Mouse (Mus musculus) myocyte (in vitro differentiated cells): ENCODE results near the gene Zbtb38. TPM values are rescaled to one million over a fixed set of nuclear protein-coding genes. Genes with fewer than 3 reads are reported as not detected.
A peak's percentile ranks its signal among the peaks of the same experiment; 100 is the strongest.

Source experiments
- H3K27me3 ChIP-seq: one replicate; pipeline ENCODE4 v1.6.1; 2011; ENCODE audit not compliant: control insufficient read depth, insufficient read depth, insufficient read length
- H3K36me3 ChIP-seq: one replicate; pipeline ENCODE4 v1.6.1; 2011; ENCODE audit not compliant: control insufficient read depth, insufficient read depth
- H3K4me2 ChIP-seq: one replicate; pipeline ENCODE4 v1.6.1; 2011; ENCODE audit warnings: low read depth, control low read depth
- H3K4me3 ChIP-seq: one replicate; pipeline ENCODE4 v1.5.1; 2011; ENCODE audit warnings: mild to moderate bottlenecking, control low read depth, moderate library complexity
- H3K79me2 ChIP-seq: one replicate; pipeline ENCODE4 v1.6.1; 2011; ENCODE audit not compliant: control insufficient read depth, insufficient read depth
- H3ac ChIP-seq: one replicate; pipeline ENCODE4 v1.6.1; 2011; ENCODE audit not compliant: control insufficient read depth, insufficient read length
- CEBPB ChIP-seq: IDR thresholded peaks from 2 replicates; pipeline ENCODE4 v1.6.1; 2011; ENCODE audit warnings: mild to moderate bottlenecking, moderate library complexity; ENCODE audit not compliant: poor library complexity, insufficient read depth, severe bottlenecking
- E2F4 ChIP-seq: IDR thresholded peaks from one replicate; pipeline ENCODE4 v1.6.1; 2011; ENCODE audit warnings: mild to moderate bottlenecking, control low read depth, moderate library complexity; ENCODE audit not compliant: insufficient read depth
- MAX ChIP-seq: IDR thresholded peaks from one replicate; pipeline ENCODE4 v1.6.1; 2011; ENCODE audit warnings: low read depth, mild to moderate bottlenecking, control low read depth
- MYOD1 ChIP-seq, 3 experiments: IDR thresholded peaks; one replicate each; pipeline ENCODE4 v1.6.1; 2011; ENCODE audit warnings: control low read depth in 2 of 3, low read depth in 2 of 3, mild to moderate bottlenecking in 2 of 3, moderate library complexity in 1 of 3; ENCODE audit not compliant: insufficient read length in 2 of 3, control insufficient read depth in 1 of 3
- MYOG ChIP-seq, 3 experiments: IDR thresholded peaks; one replicate each; pipeline ENCODE4 v1.6.1; 2011; ENCODE audit warnings: control low read depth in 2 of 3, low read depth in 2 of 3, mild to moderate bottlenecking in 2 of 3; ENCODE audit not compliant: insufficient read length in 2 of 3, control insufficient read depth in 1 of 3, insufficient read depth in 1 of 3
- POLR2A ChIP-seq: IDR thresholded peaks from one replicate; pipeline ENCODE4 v1.6.1; 2011; ENCODE audit warnings: low read depth, mild to moderate bottlenecking, control low read depth, moderate library complexity; ENCODE audit not compliant: insufficient read length
- POLR2AphosphoS2 ChIP-seq: IDR thresholded peaks from one replicate; pipeline ENCODE4 v1.6.1; 2011; ENCODE audit warnings: low read depth, control low read depth; ENCODE audit not compliant: insufficient read length
- REST ChIP-seq: IDR thresholded peaks from one replicate; pipeline ENCODE4 v1.6.1; 2011; ENCODE audit warnings: mild to moderate bottlenecking, control low read depth, moderate library complexity; ENCODE audit not compliant: insufficient read depth, insufficient read length
- SRF ChIP-seq: IDR thresholded peaks from one replicate; pipeline ENCODE4 v1.6.1; 2011; ENCODE audit warnings: low read depth; ENCODE audit not compliant: control insufficient read depth, insufficient read length
- TCF12 ChIP-seq: IDR thresholded peaks from one replicate; pipeline ENCODE4 v1.6.1; 2011; ENCODE audit warnings: mild to moderate bottlenecking, control low read depth; ENCODE audit not compliant: poor library complexity, insufficient read depth, severe bottlenecking
- TCF3 ChIP-seq: IDR thresholded peaks from one replicate; pipeline ENCODE4 v1.6.1; 2011; ENCODE audit warnings: low read depth, control low read depth; ENCODE audit not compliant: insufficient read length
- USF1 ChIP-seq: IDR thresholded peaks from one replicate; pipeline ENCODE4 v1.6.1; 2011; ENCODE audit warnings: low read depth, mild to moderate bottlenecking, control low read depth, moderate library complexity
- polyA plus RNA-seq: library from polyadenylated mRNA; unstranded; fragments of >200 nt; fragmentation: generic; extraction: Trizol; gene quantifications from one replicate; pipeline ENCODE4 v1.2.1, GENCODE M21; 2012; ENCODE audit warnings: missing spikeins

Zbtb38 gene
- polyA plus RNA-seq, 1 experiment = 9.1 TPM

- Histone ChIP-seq H3K4me2 (no peak overlapping the region), H3K36me3 (no peaks in the 10 kb centered on the region), H3K79me2 (no peaks in the 10 kb centered on the region), H3ac (no peak overlapping the region), H3K27me3 (no peaks in the 10 kb centered on the region), H3K4me3 (no peak overlapping the region)
- TF ChIP-seq USF1 (no peak), MAX (no peak), E2F4 (no peak), POLR2A (no peak), MYOG (IDR thresholded peaks at IDR 0.05; ENCODE audit: control insufficient read depth in 1 of 3, insufficient read depth in 1 of 3, insufficient read length in 2 of 3, low read depth in 2 of 3) (no peak), POLR2AphosphoS2 (no peak)
Measured at GRCm38 (mm10) chr9:96792543-96792942, 39.9 kb upstream of the Zbtb38 start.

GRCm38 (mm10) chr9:96790389-96791007, 37.9 kb upstream of the Zbtb38 start:
- H3K36me3 ChIP-seq = no peaks in the 10 kb centered on the region
- no peak overlapping the region for H3K4me2 ChIP-seq
- no peak overlapping the region for H3ac ChIP-seq
- no peaks in the 10 kb centered on the region for H3K27me3 ChIP-seq
- no peak overlapping the region for H3K4me3 ChIP-seq
- TF ChIP-seq TCF12 (no peak), POLR2AphosphoS2 (no peak), MAX (no peak), TCF3 (no peak), MYOG (IDR thresholded peaks at IDR 0.05; ENCODE audit: control insufficient read depth in 1 of 3, insufficient read depth in 1 of 3, insufficient read length in 2 of 3, low read depth in 2 of 3) (no peak), USF1 (no peak), E2F4 (no peak), MYOD1 (IDR thresholded peaks at IDR 0.05; ENCODE audit: control insufficient read depth in 1 of 3, insufficient read length in 2 of 3, low read depth in 2 of 3) (no peak), SRF (no peak), CEBPB (no peak), POLR2A (no peak), REST (no peak)
- H3K79me2 ChIP-seq = no peaks in the 10 kb centered on the region

- Histone ChIP-seq H3K4me3 (no peak overlapping the region), H3ac (no peak overlapping the region), H3K4me2 (peak overlapping the region; percentile 20), H3K79me2 (no peaks in the 10 kb centered on the region), H3K36me3 (no peaks in the 10 kb centered on the region), H3K27me3 (no peaks in the 10 kb centered on the region)
- TF ChIP-seq CEBPB (no peak), MYOG (IDR thresholded peaks at IDR 0.05; ENCODE audit: control insufficient read depth in 1 of 3, insufficient read depth in 1 of 3, insufficient read length in 2 of 3, low read depth in 2 of 3) (no peak), USF1 (no peak), POLR2A (no peak), REST (no peak), POLR2AphosphoS2 (no peak), MYOD1 (IDR thresholded peaks at IDR 0.05; ENCODE audit: control insufficient read depth in 1 of 3, insufficient read length in 2 of 3, low read depth in 2 of 3) (no peak)
Measured at GRCm38 (mm10) chr9:96789906-96790305, 37.3 kb upstream of the Zbtb38 start.

GRCm38 (mm10) chr9:96787797-96788196, 35.2 kb upstream of the Zbtb38 start:
- Histone ChIP-seq H3K27me3 (no peaks in the 10 kb centered on the region), H3K36me3 (no peaks in the 10 kb centered on the region), H3K4me2 (no peak overlapping the region), H3ac (no peak overlapping the region), H3K4me3 (no peak overlapping the region), H3K79me2 (no peaks in the 10 kb centered on the region)
- TF ChIP-seq MYOG (IDR thresholded peaks at IDR 0.05; ENCODE audit: control insufficient read depth in 1 of 3, insufficient read depth in 1 of 3, insufficient read length in 2 of 3, low read depth in 2 of 3) = no peak
- peak in 1 of 3 experiments; percentile 34 for TF ChIP-seq MYOD1 (IDR thresholded peaks at IDR 0.05; ENCODE audit: control insufficient read depth in 1 of 3, insufficient read length in 2 of 3, low read depth in 2 of 3)
- no peak for TF ChIP-seq MAX
- no peak for TF ChIP-seq E2F4

- no peak for TF ChIP-seq TCF3
- TF ChIP-seq TCF12 = no peak
- TF ChIP-seq POLR2AphosphoS2 = no peak
- no peak for TF ChIP-seq POLR2A
- no peak for TF ChIP-seq MYOG (IDR thresholded peaks at IDR 0.05; ENCODE audit: control insufficient read depth in 1 of 3, insufficient read depth in 1 of 3, insufficient read length in 2 of 3, low read depth in 2 of 3)
- TF ChIP-seq USF1 = no peak
- no peak for TF ChIP-seq SRF
- TF ChIP-seq CEBPB = no peak
- TF ChIP-seq MYOD1 (IDR thresholded peaks at IDR 0.05; ENCODE audit: control insufficient read depth in 1 of 3, insufficient read length in 2 of 3, low read depth in 2 of 3) = no peak
- TF ChIP-seq MAX = no peak
- TF ChIP-seq REST = no peak
- Histone ChIP-seq H3K4me3 (no peak overlapping the region), H3K27me3 (no peaks in the 10 kb centered on the region), H3K4me2 (no peak overlapping the region), H3ac (no peak overlapping the region), H3K79me2 (no peaks in the 10 kb centered on the region), H3K36me3 (no peaks in the 10 kb centered on the region)
Measured at GRCm38 (mm10) chr9:96785871-96786342, 33.3 kb upstream of the Zbtb38 start.
